Mouse (Mus musculus): ENCODE results near the gene Sec1. TPM values are rescaled to one million over a fixed set of nuclear protein-coding genes. Genes with fewer than 3 reads are reported as not detected.

The Sec1 gene
- polyA plus RNA-seq, 1 experiment from 2014 or later, result 0.28 TPM

DNA sequence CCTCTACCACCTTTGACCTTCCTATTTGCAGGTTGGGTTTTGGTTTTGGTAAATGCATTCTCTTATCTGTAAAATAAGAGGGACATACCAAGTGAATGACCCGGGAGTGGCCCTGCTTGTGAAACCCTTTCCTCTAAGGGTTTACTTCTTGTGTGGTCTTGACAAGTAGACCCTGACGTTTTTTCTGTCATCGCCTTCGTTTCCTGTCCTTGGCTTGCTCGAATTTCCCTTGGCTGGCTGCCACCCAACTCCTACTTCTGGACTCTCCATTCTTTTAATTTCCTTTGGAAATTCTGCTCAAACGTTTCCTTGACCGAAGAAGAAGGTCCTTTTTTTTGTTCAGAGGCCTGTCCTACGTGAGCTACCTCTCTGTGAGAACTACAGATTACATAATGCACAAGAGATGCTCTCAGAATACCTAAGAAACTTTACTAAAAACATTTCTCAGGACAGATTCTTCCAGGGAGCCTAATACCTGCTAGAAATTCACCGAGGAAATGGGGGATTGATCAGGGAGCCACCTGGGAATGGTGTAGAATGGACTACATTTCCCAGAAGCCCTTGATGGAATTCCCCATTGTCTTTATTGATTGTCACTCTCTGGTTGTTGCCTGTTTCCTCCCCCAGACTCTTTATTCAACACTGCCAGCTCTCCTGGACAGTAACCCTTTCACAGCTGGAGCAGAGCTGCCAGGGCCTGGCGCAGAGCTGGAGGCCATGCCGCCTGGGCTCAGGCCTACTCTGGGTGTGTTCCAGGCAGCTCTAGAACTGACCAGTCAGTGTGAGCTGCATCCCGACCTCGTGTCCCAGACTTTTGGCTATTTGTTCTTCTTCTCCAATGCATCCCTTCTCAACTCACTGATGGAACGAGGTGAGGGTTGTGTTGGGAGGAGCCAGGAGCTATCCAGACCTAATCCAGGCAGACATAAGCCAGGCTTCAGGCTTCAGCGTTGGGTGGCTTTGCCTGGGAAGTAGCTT lies 58.2 kb downstream of the Sec1 start:
- H3K9me3 ChIP-seq (replicated peaks; ENCODE audit: control insufficient read depth, low read length, poor library complexity, severe bottlenecking), result no peaks in the 10 kb centered on the region
- H3K27ac ChIP-seq (ENCODE audit: low read length), result no peak overlapping the region
- no peak overlapping the region for H3K9ac ChIP-seq (ENCODE audit: low read depth, low read length)
- WGBS, result 84% methylated on average over 15 of the region's 15 CpGs
- peaks cover 8% of the 10 kb centered on the region for H3K4me1 ChIP-seq (ENCODE audit: control insufficient read depth, insufficient read depth, low read length)
- H3K4me2 ChIP-seq (ENCODE audit: low read length), result no peak overlapping the region
- H3K4me3 ChIP-seq (ENCODE audit: low read depth, low read length), result no peak overlapping the region
- H3K36me3 ChIP-seq (ENCODE audit: control insufficient read depth, insufficient read depth, low read length), result peaks cover 13% of the 10 kb centered on the region
- peaks cover 2% of the 10 kb centered on the region for H3K27me3 ChIP-seq (ENCODE audit: control insufficient read depth, insufficient read depth, low read depth, low read length)
- ATAC-seq, result no peak

- 87% methylated on average over 11 of the region's 11 CpGs for WGBS
- peaks cover 13% of the 10 kb centered on the region for H3K36me3 ChIP-seq (ENCODE audit: control insufficient read depth, insufficient read depth, low read length)
- H3K4me1 ChIP-seq (ENCODE audit: control insufficient read depth, insufficient read depth, low read length), result peaks cover 8% of the 10 kb centered on the region
- no peak overlapping the region for H3K27ac ChIP-seq (ENCODE audit: low read length)
- H3K27me3 ChIP-seq (ENCODE audit: control insufficient read depth, insufficient read depth, low read depth, low read length), result peaks cover 2% of the 10 kb centered on the region
- H3K9ac ChIP-seq (ENCODE audit: low read depth, low read length), result no peak overlapping the region
- H3K9me3 ChIP-seq (replicated peaks; ENCODE audit: control insufficient read depth, low read length, poor library complexity, severe bottlenecking), result no peaks in the 10 kb centered on the region
- no peak for ATAC-seq
- H3K4me3 ChIP-seq (ENCODE audit: low read depth, low read length), result no peak overlapping the region
- H3K4me2 ChIP-seq (ENCODE audit: low read length), result no peak overlapping the region
Observed at GRCm38 (mm10) chr7:45634946-45635681, 59.1 kb downstream of the Sec1 start.

DNA sequence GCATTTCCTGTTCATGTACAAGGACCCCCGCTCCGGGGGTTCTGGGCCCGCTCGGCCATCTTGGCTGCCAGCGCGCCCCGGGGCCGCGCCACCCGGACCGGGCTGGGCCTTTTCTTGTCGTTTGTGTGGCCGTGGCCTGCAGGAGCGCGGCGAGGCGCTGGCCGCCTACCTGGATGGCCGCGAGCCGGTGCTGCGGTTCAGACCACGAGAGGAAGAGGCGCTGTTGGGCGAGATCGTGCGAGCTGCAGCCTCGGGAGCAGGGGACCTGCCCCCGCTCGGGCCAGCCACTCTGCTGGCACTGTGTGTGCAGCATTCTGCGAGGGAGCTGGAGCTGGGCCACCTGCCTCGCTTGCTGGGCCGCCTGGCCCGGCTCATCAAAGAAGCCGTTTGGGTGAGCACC lies 61.7 kb downstream of the Sec1 start:
- Histone ChIP-seq H3K9ac (ENCODE audit: low read depth, low read length) (peak overlapping the region; percentile 39), H3K4me3 (ENCODE audit: low read depth, low read length) (peak overlapping the region; percentile 17; the same call in 1 of the 2 replicates), H3K27ac (ENCODE audit: low read length) (no peak overlapping the region), H3K4me1 (ENCODE audit: control insufficient read depth, insufficient read depth, low read length) (peaks cover 11% of the 10 kb centered on the region; the same call in 1 of the 2 replicates), H3K27me3 (ENCODE audit: control insufficient read depth, insufficient read depth, low read depth, low read length) (peaks cover 2% of the 10 kb centered on the region), H3K9me3 (replicated peaks; ENCODE audit: control insufficient read depth, low read length, poor library complexity, severe bottlenecking) (no peaks in the 10 kb centered on the region), H3K36me3 (ENCODE audit: control insufficient read depth, insufficient read depth, low read length) (peaks cover 13% of the 10 kb centered on the region), H3K4me2 (ENCODE audit: low read length) (peak overlapping the region; percentile 42)
- ATAC-seq, result no peak
- WGBS, result 24% methylated on average over 33 of the region's 35 CpGs

DNA sequence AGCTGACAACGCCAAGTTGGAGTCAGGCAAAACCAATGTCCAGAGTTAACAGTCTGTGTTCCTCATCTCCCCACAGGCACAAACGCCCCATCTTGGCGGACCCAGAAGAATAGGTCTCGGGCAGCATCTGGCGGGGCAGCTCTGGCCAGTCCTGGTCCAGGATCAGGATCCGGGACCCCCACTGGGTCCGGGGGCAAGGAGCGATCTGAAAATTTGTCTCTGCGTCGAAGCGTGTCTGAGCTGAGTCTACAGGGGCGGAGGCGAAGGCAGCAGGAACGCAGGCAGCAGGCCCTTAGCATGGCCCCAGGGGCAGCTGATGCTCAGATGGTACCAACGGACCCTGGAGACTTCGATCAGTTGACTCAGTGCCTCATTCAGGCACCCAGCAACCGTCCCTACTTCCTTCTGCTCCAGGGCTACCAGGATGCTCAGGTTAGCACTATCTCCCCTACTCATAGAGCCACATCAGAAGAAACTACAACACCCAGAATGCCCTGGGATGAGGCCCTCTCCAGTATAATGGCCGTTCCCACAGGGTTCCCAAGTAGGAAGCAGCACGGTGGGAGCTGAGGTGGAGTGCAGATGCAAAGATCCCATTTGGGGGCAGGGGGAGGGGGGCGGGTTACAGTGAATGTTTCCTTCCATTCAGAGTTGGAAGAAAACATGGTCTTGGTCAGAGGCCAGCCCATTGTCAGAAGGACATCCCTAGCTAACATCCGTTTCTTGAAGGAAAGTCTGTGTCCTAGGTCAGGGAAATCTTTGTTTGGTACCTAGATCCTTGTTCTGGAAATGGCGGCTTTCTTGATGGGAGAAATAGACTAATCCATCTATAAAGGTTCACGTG lies 63.9 kb downstream of the Sec1 start:
- Histone ChIP-seq H3K4me3 (ENCODE audit: low read depth, low read length) (no peak overlapping the region), H3K27me3 (ENCODE audit: control insufficient read depth, insufficient read depth, low read depth, low read length) (peaks cover 2% of the 10 kb centered on the region), H3K9ac (ENCODE audit: low read depth, low read length) (no peak overlapping the region), H3K27ac (ENCODE audit: low read length) (no peak overlapping the region), H3K4me1 (ENCODE audit: control insufficient read depth, insufficient read depth, low read length) (peaks cover 11% of the 10 kb centered on the region; the same call in 1 of the 2 replicates), H3K4me2 (ENCODE audit: low read length) (no peak overlapping the region), H3K36me3 (ENCODE audit: control insufficient read depth, insufficient read depth, low read length) (peaks cover under 1% of the 10 kb centered on the region), H3K9me3 (replicated peaks; ENCODE audit: control insufficient read depth, low read length, poor library complexity, severe bottlenecking) (no peaks in the 10 kb centered on the region)
- no peak for ATAC-seq
- 71% methylated on average over 23 of the region's 23 CpGs for WGBS

DNA sequence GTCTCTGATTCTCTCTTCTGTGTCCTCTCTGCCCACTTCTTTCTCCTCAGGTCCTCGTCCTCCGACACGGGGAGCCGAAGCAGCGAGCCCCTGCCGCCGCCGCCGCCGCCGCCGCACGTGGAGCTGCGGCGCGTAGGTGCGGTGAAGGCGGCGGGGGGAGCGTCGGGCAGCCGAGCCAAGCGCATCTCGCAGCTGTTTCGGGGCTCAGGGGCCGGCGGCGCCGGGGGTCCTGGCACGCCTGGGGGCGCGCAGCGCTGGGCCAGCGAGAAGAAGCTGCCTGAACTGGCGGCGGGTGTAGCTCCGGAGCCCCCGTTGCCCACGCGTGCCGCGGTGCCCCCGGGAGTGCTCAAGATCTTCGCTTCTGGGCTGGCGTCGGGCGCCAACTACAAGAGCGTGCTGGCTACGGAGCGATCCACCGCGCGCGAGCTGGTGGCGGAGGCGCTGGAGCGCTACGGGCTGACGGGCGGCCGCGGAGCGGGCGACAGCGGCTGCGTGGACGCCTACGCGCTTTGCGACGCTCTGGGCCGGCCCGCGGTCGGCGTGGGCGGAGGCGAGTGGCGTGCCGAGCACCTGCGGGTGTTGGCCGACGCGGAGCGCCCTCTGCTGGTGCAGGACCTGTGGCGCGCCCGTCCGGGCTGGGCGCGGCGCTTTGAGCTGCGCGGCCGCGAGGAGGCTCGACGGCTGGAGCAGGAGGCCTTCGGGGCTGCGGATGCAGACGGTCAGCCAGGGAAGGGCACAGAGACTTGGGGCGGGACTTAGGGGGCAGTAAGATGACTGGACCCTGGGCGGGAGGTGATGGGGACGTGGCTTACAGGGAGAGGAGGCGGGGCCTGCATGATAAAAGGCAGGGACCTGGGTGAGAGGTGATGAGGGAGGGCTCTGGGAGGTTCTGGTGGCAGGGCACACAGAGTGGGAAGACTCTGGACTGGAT lies 65.6 kb downstream of the Sec1 start:
- H3K9me3 ChIP-seq (replicated peaks; ENCODE audit: control insufficient read depth, low read length, poor library complexity, severe bottlenecking), result no peaks in the 10 kb centered on the region
- H3K27me3 ChIP-seq (ENCODE audit: control insufficient read depth, insufficient read depth, low read depth, low read length), result peaks cover 2% of the 10 kb centered on the region
- WGBS, result under 1% methylated on average over 104 of the region's 105 CpGs
- H3K27ac ChIP-seq (ENCODE audit: low read length), result peak overlapping the region; percentile 93
- peak; percentile 89 for ATAC-seq
- peaks cover 11% of the 10 kb centered on the region; the same call in 1 of the 2 replicates for H3K4me1 ChIP-seq (ENCODE audit: control insufficient read depth, insufficient read depth, low read length)
- H3K9ac ChIP-seq (ENCODE audit: low read depth, low read length), result peak overlapping the region; percentile 92
- peak overlapping the region; percentile 90 for H3K4me2 ChIP-seq (ENCODE audit: low read length)
- H3K4me3 ChIP-seq (ENCODE audit: low read depth, low read length), result peak overlapping the region; percentile 61
- H3K36me3 ChIP-seq (ENCODE audit: control insufficient read depth, insufficient read depth, low read length), result no peaks in the 10 kb centered on the region; the same call in 1 of the 2 replicates

Other genes with a start within 250 kb of the Sec1 start
- 5,323 and 5,449 TPM in 2 replicates for gene Ftl1, start 234.5 kb downstream of the Sec1 start, polyA plus RNA-seq (2015; fragmentation: Nextera tagmentation; extraction: Ambion mirVana)
- gene Bax, start 227.5 kb downstream of the Sec1 start, polyA plus RNA-seq (2015; fragmentation: Nextera tagmentation; extraction: Ambion mirVana), result 232 and 243 TPM in 2 replicates
- gene Tulp2, start 212.5 kb downstream of the Sec1 start, polyA plus RNA-seq (2015; fragmentation: Nextera tagmentation; extraction: Ambion mirVana), result 0.15 and 0.16 TPM in 2 replicates
- not detected in 2 replicates for gene Gm45808, start 207.6 kb downstream of the Sec1 start, polyA plus RNA-seq (2015; fragmentation: Nextera tagmentation; extraction: Ambion mirVana)
- gene Dhdh, start 205.6 kb downstream of the Sec1 start, polyA plus RNA-seq (2015; fragmentation: Nextera tagmentation; extraction: Ambion mirVana), result 4.1 and 4.2 TPM in 2 replicates
- gene Nucb1, start 184.0 kb downstream of the Sec1 start, polyA plus RNA-seq (2015; fragmentation: Nextera tagmentation; extraction: Ambion mirVana), result 107 and 119 TPM in 2 replicates
- 10.5 and 13.9 TPM in 2 replicates for gene Ppp1r15a, start 168.1 kb downstream of the Sec1 start, polyA plus RNA-seq (2015; fragmentation: Nextera tagmentation; extraction: Ambion mirVana)
- 0.81 and 0.87 TPM in 2 replicates for gene Plekha4, start 168.1 kb downstream of the Sec1 start, polyA plus RNA-seq (2015; fragmentation: Nextera tagmentation; extraction: Ambion mirVana)
- 0.21 TPM in 1 of 2 replicates, not detected in the other for gene Hsd17b14, start 139.5 kb downstream of the Sec1 start, polyA plus RNA-seq (2015; fragmentation: Nextera tagmentation; extraction: Ambion mirVana)
- 23.6 and 25.0 TPM in 2 replicates for gene Bcat2, start 124.2 kb downstream of the Sec1 start, polyA plus RNA-seq (2015; fragmentation: Nextera tagmentation; extraction: Ambion mirVana)
- not detected in 2 replicates for gene Fgf21, start 78.9 kb downstream of the Sec1 start, polyA plus RNA-seq (2015; fragmentation: Nextera tagmentation; extraction: Ambion mirVana)
- not detected in 2 replicates for gene Fut1, start 77.1 kb downstream of the Sec1 start, polyA plus RNA-seq (2015; fragmentation: Nextera tagmentation; extraction: Ambion mirVana)
- not detected in 2 replicates for gene Izumo1, start 72.6 kb downstream of the Sec1 start, polyA plus RNA-seq (2015; fragmentation: Nextera tagmentation; extraction: Ambion mirVana)
- gene Rasip1, start 66.9 kb downstream of the Sec1 start, polyA plus RNA-seq (2015; fragmentation: Nextera tagmentation; extraction: Ambion mirVana), result 17.2 and 18.5 TPM in 2 replicates
- gene Mamstr, start 54.4 kb downstream of the Sec1 start, polyA plus RNA-seq (2015; fragmentation: Nextera tagmentation; extraction: Ambion mirVana), result 3.4 and 4.6 TPM in 2 replicates
- 0.16 TPM in 2 replicates for gene Fut2, start 28.0 kb downstream of the Sec1 start, polyA plus RNA-seq (2015; fragmentation: Nextera tagmentation; extraction: Ambion mirVana)
- gene Ntn5, start 10.4 kb downstream of the Sec1 start, polyA plus RNA-seq (2015; fragmentation: Nextera tagmentation; extraction: Ambion mirVana), result 0.23 and 0.71 TPM in 2 replicates
- 71.6 and 89.9 TPM in 2 replicates for gene Car11, start 5.4 kb upstream of the Sec1 start, polyA plus RNA-seq (2015; fragmentation: Nextera tagmentation; extraction: Ambion mirVana)
- gene Dbp, start 10.7 kb upstream of the Sec1 start, polyA plus RNA-seq (2015; fragmentation: Nextera tagmentation; extraction: Ambion mirVana), result 2.3 and 3.4 TPM in 2 replicates
- gene Rpl18, start 21.1 kb upstream of the Sec1 start, polyA plus RNA-seq (2015; fragmentation: Nextera tagmentation; extraction: Ambion mirVana), result 475 and 495 TPM in 2 replicates
- gene Sphk2, start 23.6 kb upstream of the Sec1 start, polyA plus RNA-seq (2015; fragmentation: Nextera tagmentation; extraction: Ambion mirVana), result 21.9 and 23.0 TPM in 2 replicates
- 0.48 and 0.62 TPM in 2 replicates for gene Fam83e, start 26.8 kb upstream of the Sec1 start, polyA plus RNA-seq (2015; fragmentation: Nextera tagmentation; extraction: Ambion mirVana)
- not detected in 2 replicates for gene Spaca4, start 31.4 kb upstream of the Sec1 start, polyA plus RNA-seq (2015; fragmentation: Nextera tagmentation; extraction: Ambion mirVana)
- 19.6 and 26.7 TPM in 2 replicates for gene Lmtk3, start 89.3 kb upstream of the Sec1 start, polyA plus RNA-seq (2015; fragmentation: Nextera tagmentation; extraction: Ambion mirVana)
- 6.1 and 6.4 TPM in 2 replicates for gene Sult2b1, start 90.3 kb upstream of the Sec1 start, polyA plus RNA-seq (2015; fragmentation: Nextera tagmentation; extraction: Ambion mirVana)
- gene Cyth2, start 120.2 kb upstream of the Sec1 start, polyA plus RNA-seq (2015; fragmentation: Nextera tagmentation; extraction: Ambion mirVana), result 275 and 307 TPM in 2 replicates
- 1.2 and 1.3 TPM in 2 replicates for gene Kcnj14, start 130.4 kb upstream of the Sec1 start, polyA plus RNA-seq (2015; fragmentation: Nextera tagmentation; extraction: Ambion mirVana)
- 38.4 and 45.8 TPM in 2 replicates for gene Grwd1, start 136.5 kb upstream of the Sec1 start, polyA plus RNA-seq (2015; fragmentation: Nextera tagmentation; extraction: Ambion mirVana)
- 52.2 and 55.0 TPM in 2 replicates for gene Kdelr1, start 178.4 kb upstream of the Sec1 start, polyA plus RNA-seq (2015; fragmentation: Nextera tagmentation; extraction: Ambion mirVana)
- gene Grin2d, start 184.0 kb upstream of the Sec1 start, polyA plus RNA-seq (2015; fragmentation: Nextera tagmentation; extraction: Ambion mirVana), result 3.4 and 4.8 TPM in 2 replicates
- not detected in 2 replicates for gene Syngr4, start 202.3 kb upstream of the Sec1 start, polyA plus RNA-seq (2015; fragmentation: Nextera tagmentation; extraction: Ambion mirVana)
- 6.3 and 6.9 TPM in 2 replicates for gene Tmem143, start 202.5 kb upstream of the Sec1 start, polyA plus RNA-seq (2015; fragmentation: Nextera tagmentation; extraction: Ambion mirVana)
- 18.3 and 19.9 TPM in 2 replicates for gene Emp3, start 227.0 kb upstream of the Sec1 start, polyA plus RNA-seq (2015; fragmentation: Nextera tagmentation; extraction: Ambion mirVana)
- 6.4 and 7.9 TPM in 2 replicates for gene Ccdc114, start 229.7 kb upstream of the Sec1 start, polyA plus RNA-seq (2015; fragmentation: Nextera tagmentation; extraction: Ambion mirVana)